Mouse (Mus musculus) embryo, embryonic 11 days (tissue): ENCODE measurements at regions not wholly inside any gene's neighbourhood (a gene's known extent, or its start where the extent isn't known, plus 50 kb on each side); places are given as distances from the start of the nearest gene placed in this dataset.

Experiments
- DNase-seq: peaks from one replicate; pipeline ENCODE4 v3.0.0-alpha.2; 2015

DNA sequence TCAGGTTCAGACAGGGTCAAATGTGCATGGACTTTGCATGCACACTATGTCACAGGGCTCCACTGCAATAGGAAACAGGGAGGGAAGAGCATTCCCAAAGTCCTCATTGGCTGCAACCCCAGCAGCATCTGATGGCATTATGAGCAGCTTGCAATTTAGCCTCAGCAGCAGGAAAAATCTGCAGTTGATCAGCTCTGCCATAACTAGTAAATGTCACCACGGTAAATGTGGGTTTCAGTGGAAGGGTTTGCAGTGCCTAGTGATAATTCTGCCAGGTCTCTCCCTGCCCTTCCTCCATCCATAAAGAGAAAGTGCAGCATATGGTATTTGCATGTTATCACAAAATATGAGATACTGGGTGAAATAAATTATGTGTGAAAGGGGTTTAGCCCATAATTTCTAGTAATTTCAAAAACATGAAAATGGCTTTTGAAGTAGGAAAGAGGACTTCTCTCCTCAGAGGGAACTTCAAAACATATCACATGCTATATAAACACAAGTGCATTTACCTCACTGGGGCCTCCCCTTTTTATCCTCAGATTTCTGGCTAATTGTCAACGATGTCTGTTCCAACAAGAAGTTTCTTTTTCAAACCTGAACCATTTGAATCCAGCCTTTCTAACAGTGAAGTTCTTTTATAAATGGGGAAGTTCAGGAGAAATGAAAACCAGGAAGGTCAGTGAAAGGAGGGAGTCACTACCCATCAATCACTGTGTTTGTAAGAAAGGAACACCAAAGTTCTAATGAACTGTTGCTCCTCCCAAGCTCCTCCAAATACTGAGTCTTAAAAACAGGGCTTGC is 303.5 kb downstream of the Meis1 start:
- peak; percentile 31 for DNase-seq

DNA sequence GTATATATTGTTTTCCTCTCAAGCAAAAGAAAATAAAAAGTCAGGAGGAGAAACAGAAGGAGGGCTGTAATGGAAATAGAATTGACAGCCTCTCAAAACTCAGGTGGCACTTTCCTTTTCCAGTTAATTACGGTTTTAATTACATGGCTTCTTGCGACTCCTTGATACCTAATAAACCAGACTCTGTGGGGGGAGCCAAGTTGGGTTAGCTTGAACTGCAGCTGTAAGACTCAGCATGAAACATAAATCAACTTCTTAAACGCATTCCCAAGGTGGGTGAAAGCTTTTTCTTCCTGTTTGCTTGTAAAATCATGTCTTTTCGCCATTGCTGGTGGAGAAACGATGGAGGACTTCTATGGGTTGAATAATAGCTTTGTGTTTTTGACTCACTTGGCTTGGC is 304.4 kb downstream of the Meis1 start:
- peak; percentile 50 for DNase-seq

DNA sequence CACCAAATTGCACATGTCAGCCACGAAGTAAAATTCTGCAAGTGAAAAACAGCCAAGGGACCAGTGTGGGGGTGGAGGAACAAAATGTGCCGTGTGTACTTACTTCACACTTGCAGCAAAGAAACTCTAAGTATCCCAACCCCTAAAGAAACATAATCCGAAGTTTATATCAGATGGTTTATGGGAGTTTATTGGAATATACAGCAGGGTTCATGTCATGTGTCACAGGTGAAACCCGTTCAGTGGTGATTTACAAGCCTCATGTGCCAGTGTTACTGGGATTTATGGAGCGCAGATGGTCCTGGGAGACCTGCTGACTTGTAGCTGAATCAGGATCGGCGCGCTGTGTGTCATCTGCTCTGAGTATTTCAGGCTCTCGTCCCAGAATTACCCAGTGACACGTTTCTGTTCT is 306.1 kb downstream of the Meis1 start:
- peak; percentile 62 for DNase-seq

DNA sequence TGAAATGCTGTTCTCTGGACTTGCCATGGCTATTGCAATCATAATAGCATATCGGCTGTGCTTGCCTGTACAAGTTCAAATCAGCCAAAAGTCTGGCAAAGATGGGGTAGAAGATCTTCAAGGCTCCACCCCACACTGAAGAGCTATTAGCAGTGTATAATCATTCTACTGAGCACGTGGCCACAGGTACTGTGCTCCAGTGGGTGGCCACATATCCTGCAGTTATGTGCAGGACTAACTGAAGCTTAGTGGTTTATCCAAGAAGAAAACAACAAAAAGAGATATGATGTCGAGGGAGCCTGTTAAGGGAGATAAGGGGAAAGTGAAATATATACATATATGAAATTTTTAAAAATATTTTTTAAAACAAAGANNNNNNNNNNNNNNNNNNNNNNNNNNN is 309.2 kb downstream of the Meis1 start:
- DNase-seq: no peak

DNA sequence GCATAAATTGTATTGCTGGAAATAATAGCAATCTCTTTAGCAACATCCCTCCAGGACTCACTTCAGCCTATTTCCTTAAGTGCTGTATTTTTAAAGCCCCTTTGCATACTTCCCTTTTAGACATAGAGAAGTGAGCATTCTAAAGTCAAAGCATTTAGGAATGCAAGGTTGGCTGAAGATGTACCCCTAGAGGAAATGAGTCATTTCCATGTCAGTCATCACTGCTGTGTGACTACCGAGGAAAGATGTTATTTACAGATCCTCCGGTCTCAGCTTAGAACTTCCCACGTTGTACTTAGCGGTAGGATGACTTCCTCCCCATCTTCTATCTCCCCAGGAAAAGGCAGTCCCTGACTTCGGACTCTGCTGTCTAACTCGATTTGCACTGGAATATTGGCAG is 337.2 kb downstream of the Meis1 start:
- DNase-seq: no peak

DNA sequence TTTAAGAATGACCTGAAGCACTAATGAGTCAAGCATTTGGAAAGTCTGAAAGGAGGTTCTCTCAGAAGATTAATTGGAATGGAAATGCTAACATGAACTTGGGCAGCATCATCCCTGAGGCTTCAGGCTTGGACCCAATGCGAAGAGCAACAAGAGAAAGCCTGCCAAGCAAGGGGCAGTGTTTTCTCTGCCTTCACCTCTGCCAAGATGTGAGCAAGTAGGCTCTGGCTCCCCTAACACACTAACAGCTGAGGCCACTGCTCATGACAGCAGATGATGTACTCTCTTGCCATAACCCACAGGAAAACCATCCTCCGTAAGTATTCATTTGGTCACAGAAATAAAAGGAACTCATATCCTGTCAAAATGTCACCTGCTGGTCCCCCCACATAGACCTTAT is 341.9 kb downstream of the Meis1 start:
- DNase-seq: no peak

DNA sequence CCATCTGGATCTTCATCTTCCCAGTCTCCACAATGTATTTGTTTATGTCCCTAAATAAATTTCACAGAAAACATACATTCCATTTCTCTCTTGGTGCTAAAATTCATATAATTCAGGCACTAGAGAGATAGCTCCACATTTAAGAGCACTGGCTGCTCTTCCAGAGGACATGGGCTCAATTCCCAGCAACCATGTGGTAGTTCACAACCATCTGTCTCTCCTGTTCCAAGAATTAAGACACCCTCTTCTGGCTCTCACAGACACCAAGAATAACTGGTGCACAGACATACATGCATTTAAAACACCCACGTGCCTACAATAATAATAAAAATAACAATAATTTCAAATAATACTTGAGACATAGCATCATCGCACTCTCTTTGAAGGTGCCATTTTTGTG is 347.8 kb downstream of the Meis1 start:
- DNase-seq: no peak

DNA sequence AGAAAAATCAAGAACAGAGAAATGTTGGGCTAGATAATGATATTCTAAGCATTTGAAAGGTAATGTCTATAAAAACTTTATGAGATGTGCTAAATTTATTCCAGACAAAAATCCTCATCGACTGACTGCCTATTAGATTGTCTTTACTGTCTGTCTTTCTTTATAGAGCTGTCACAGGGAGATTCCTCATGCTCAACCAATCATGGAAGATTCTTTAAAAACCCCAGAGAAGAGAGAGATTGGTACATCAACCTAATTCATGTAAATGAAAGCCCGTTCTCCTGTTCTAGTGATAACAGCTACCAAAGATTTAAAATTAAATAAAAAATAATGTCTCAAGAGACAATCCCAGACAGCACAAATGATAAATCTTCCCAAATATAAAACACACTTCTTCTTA is 349.5 kb downstream of the Meis1 start:
- no peak for DNase-seq

DNA sequence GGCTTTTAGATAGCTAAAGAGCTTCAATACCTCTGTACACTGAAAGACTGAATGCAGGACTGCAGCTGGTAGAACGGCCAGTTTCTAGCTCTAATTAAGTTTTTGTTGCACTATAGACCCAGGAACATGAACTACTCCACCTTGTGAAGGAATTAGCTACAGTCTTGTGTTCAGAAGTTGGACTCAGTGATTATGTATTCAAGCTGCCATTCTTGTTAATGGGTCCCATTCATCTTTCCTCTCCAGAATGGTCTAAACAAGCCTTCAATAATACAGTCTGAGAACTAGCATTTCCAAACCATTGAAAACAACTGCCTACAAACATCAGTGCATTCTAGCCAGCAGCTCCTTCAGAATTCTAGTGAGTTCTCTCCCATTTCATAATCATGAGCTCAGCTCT is 362.4 kb downstream of the Meis1 start:
- DNase-seq: no peak

DNA sequence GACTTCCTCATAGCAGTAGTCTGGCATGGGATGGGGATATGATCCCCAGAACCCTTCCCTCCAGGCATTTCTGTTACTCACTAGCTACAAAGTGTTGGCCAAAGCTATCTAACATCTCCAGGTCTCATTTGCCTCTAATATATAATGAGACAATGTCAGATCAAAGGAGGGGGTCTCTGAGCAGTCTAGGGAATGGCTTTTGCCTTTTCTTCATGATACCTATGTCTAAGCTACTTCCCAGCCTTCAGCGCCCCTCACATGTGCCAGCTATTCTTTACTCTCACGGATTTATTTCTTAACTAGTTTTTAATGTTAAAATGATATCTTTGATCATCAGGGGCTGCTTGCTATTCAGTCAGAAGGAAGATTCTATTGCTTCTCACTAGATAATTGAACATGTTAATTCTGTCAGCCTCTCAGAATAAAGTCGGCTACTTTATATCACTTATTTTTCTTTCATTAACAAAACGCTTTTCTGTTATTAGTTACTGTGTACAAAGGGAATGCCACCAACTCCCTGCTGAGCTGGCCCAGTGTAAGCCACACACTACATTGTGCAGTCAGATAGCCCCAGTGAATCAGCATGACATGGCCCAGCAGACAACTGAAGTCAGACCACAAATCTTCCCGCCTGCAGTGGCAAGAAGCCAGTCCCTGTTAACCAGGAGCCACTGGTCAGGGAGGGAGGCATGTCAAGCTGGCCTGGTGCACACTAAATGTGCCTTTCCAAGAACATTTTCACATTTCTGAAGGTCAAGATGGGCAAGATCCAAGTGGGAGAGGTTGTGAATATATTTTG is 386.6 kb downstream of the Meis1 start:
- DNase-seq: no peak

DNA sequence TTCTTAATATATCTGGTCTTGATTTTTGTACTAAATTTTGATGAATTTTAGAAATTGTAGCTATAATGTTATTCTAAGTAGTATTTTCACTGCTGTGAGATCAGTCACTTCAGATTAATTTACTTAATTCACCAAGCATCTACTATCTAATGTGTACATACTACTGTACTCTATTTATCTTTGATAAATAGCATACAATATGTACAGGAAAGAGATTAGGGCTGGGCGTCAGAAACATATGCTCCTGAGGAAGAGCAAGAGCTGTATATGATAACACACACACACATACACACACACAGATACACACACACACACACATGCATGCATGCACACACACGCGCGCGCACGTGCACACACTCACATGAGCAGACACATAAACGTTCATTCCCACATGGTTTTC is 387.2 kb downstream of the Meis1 start:
- DNase-seq: no peak

DNA sequence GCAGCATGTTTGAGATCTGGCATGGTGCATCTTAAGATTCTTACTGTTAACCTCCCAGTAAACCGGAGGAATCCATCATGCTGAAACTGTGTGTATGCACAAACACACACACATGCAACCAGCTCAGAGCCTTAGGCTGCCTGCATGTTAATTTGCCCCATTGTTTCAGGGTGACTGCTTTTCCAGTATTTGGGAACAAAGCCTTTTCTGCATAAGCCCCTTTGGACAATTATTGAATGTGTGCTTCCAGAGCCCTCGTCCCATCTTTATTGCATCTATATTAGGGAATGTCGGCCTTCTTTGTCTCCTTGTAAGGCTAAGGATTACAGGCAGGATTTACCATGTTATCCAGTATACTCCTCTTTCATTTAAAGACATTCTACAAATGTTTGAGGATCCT is 397.0 kb downstream of the Meis1 start:
- DNase-seq: no peak

DNA sequence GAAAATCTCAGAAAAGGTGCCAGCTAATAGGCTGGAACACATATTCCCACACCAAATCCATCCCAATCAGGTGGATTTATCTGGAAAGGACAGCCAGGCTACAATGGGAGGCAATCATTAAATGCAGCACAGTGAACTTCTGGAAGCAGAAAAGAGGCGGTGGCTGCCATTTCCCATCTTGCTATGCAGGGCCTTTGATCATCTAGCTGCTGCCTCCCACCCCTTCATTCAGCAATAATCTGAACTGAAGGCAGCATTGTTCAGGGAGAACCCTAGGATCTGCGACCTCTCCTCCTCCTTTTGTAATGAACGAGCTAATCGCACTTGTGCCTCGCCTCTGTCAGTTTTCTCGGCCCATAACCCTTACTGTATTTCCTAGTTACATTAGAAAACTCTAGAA is 413.9 kb downstream of the Meis1 start:
- DNase-seq: no peak

DNA sequence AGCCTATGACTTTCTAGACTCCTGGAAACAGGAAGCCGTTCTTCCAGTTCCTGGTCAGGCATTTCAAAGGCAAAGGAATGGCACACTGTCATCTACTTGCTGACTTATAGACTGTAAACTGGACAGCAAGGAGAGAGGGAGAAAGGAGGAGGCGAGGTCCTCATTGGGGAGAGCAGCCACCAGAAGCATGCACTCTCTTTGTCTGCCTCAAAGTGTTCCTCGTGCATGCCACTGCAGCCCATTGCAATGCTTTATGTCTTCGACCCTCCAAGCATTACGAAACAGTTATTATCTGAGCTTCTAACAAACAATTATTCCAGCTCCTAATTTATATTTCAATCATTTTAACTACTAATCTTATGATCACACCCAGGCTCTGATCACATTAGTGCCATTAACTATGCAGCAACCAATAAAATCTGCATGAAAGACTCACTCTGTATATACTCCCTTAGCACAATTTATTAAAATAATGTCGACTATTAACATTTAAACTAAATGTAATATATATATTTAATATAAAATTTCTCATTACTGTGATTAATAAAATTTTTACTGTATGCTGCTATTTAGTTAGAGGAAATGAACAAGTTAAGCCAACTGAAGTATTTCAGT is 417.1 kb downstream of the Meis1 start:
- no peak for DNase-seq

DNA sequence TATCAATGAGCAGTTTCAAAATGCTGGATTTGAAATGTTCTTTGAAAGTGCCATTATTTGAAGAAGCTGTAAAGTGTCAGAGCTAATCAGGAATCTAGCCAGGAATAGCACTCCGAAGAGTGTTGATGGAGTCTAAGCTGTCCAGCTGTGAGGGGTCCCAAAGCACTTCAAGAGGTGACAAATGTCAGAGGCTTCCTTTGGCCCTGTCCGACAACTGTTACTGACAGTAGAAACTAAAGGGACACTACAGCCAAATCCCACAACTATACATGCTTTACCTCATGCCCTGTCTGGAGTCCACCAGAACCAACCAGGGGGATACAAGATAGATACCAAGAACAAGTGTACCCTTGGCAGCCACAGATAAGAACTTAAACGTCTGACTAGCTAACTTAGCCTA is 420.4 kb downstream of the Meis1 start:
- no peak for DNase-seq

DNA sequence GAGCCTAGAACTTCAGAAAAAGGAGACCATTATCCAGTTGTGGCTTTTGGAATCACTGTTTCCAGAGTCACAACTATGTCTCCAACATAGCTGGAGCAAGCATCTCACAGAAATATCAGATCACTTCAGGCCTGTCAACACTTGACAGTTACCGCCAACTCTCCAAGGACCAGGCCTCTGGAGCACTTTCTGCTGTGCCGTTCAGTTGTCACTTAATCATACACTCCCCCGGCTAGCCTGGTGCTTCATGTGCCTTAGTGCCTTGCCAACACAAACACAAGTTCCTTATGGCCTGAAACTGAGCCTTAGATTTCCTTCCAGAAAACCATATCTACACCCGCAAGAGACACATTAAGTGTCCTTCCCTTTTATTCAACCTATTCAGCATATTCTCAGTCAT is 421.8 kb downstream of the Meis1 start:
- DNase-seq: no peak

DNA sequence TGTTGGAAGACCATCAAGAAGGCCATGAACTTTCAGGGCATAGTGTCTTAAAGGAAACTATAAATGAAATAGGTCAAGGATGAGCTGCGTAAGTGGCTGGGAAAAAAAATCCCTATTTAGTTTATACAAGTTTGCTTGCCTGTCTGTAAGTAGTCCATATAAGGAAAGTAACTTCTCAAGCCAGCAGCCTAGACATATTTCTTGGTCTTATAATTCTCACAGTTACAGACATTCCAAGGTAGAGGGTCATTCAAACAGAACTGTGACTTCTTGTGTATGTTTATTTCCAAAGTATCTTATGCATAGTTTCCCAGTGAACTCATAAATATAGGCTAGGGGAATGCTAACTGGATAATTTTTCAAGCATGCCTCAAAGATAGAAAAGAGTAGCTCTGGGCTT is 428.3 kb downstream of the Meis1 start:
- DNase-seq: no peak

DNA sequence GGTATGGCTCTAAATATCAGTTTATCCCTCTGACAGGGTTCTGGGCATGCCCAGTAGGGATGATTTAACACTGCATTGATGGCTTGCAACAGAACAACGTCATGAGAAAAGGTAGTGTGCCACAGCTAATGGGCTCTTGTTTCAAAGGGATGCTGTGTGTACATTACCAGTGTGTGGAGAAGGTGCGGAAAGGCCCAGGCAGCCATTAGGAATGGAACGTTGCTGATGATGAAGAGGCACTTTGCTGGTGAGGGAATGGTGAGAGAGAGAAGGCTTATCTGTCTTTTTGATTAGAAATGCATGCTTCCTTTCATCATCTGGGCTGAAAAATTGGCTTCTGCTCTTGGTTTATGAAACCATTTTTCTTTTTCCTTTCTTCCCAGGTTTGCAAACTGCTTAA is 432.3 kb downstream of the Meis1 start:
- no peak for DNase-seq

DNA sequence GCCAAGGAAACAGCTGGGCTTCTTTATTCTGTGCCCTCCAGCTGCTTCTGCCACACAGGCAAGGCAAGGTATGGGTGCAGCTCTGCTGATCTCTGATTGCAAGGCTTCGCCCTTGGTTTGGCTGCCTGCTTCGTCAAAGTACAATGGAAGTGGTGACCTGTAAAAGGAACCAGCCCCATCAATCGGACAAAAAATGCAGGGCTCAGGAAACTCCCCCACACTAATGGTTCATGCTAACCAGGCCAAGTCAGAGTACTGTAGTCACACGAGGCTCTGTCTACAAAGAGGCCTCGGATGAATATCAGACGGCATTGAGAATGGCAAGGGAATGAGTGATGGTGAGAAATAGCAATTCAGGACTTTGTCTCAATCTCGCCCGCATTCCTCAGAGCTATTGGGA is 433.8 kb downstream of the Meis1 start:
- no peak for DNase-seq

DNA sequence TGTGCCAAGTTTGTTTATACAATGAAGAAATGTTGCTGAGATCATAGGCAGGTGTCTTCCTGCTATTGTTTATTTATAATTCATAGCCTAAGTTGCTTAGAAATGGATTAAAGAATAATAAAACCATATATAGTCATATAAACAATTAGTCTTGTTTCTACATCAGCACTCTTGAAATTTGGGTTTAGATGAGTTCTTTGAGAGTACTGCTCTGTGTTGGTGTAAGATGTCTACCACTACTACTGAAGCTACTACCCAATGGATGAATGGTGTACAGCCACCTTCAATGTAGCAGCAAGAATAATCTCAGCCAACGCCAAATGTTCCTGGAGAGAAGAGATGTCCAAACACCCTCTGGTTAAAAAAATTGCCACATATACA is 436.0 kb downstream of the Meis1 start:
- no peak for DNase-seq

DNA sequence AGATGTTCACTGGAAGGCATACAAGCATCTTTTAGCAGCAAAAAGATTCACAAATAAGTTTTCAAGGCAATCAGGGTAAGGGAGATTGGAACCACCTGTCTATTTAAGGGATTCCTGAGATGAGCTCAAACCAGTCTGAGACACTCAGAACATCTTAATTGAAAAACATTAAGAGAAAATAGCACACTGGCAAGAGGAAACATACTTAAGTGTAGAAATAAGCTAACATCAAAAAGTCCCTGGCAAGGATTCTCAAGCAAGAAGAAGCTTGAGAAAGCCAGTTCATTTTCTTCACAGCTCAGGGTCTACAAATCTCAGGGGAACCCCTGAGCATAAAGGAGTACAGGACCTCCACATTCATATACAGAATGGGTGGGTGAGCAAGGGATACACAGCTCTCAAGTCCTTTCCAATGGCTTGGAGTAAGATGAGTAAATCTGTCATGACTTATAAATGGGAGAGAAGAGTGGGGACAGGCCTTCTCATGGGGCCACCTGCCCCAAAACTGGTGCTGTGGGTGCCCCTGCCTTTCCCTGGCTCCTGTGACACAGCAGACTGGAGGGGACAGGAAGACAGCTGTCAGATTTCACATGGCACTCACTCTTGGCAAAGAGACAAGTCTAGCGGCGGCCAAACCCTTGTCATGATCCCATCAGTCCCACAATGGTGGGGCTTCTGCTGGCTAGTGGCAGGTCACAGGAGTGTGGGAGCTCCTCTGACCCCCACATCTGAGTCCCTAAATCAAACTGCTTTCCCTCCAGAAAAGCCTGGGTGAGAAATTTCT is 436.6 kb downstream of the Meis1 start:
- DNase-seq: no peak

DNA sequence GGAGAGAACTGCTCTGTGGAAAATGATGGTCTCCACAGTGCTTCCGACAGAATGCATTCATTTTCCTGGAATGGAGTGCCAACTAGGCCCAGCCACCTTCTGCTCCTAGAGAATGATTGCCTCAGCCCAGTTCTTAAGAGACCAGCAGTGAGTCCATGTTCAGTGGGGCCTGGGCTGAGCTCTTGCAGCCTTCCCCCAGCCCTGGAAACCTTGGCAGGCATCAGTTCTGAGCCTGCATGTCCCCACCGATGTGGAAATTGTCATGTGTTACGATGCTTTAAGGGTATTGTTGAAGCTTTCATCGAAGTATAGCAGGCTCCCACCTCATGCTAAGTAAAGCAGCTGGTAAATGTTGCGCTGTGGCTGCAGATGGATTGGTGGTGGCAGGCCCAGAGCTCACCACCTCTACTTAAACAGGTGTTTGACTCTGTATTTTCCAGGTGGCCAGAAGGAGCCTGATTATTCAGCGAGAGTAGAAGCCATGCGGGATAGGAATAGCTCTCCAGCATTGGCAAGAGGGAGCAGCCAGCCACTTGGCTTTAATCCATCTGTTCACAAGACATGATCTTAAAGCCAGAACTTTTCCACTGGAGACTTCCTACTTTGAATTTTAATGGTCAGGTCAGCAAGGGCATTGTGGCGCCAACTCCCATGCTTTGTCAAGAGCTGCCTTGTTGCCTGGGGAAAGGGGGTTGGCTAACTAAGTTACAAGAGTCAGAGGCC is 437.5 kb downstream of the Meis1 start:
- DNase-seq: no peak
